In the genomic region with DNA sequence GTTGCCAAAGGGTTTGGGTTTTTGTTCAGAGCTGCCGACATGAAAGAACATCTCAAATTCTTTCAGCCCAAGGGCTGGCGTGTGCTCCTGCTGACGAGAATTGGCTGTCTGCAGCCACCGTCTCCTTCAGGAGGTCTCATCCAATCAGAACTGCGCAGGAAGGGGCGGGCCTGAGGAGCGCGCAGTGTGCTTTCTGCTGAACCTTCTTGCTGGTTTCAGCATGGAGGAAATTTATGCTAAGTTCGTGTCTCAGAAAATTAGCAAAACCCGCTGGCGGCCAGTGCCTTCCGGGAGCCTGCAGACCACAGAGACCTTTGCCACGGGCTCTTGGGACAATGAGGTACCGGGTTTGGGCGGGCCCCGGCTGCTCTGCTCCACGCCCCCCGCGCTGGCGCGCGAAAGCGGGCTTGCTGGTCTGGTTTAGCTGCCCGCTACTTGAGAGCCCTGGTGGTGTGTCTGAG, we compare ENCODE assay signal across 7 mouse cellular contexts. TPM values are rescaled to one million over a fixed set of nuclear protein-coding genes. Genes with fewer than 3 reads are reported as not detected.
DNase-seq lines count a peak whose midpoint lies in the region; ATAC-seq lines count a peak whose summit lies in the region.

A gene (plus strand): TSS at position 162 of the 461 bp plus-strand sequence.

- peak within 1 kb of the TSS; percentile 77 for H3K27ac ChIP-seq in intestine, embryonic 15.5 days
- peak within 1 kb of the TSS; percentile 85 for H3K27ac ChIP-seq in midbrain, embryonic 10.5 days (replicated peaks)

- intact Hi-C loops in gastrocnemius, postnatal 14 days (cut with DNase I; ENCODE audit: low total_unique reads), result no loop called here
- intact Hi-C loops in left cerebral cortex, postnatal 25 days (cut with DNase I), result no loop called here

- WGBS in intestine, embryonic 15.5 days, result under 1% methylated on average over 24 of the region's 24 CpGs
- under 1% methylated on average over 24 of the region's 24 CpGs for WGBS in midbrain, embryonic 10.5 days

- H3K9ac ChIP-seq in intestine, embryonic 15.5 days, result peak within 1 kb of the TSS; percentile 64

- DNase-seq in adrenal gland, adult (ENCODE audit: inconsistent age in 2 of 2, low spot score in 1 of 2), result peak; percentile 91 to 97
- DNase-seq in embryo, embryonic 10.5 days (ENCODE audit: low spot score), result peak; percentile 95
- DNase-seq in gastrocnemius, postnatal 14 days, result peak; percentile 89
- DNase-seq in left cerebral cortex, postnatal 25 days (ENCODE audit: low spot score in 2 of 2), result peak; percentile 92 to 94
- peak; percentile 90 for DNase-seq in midbrain, embryonic 10.5 days (ENCODE audit: low spot score)
- peak; percentile 88 for DNase-seq in right cerebral cortex, postnatal 4 days

- ATAC-seq in intestine, embryonic 15.5 days, result peak; percentile 83

- peak within 1 kb of the TSS; percentile 75 for H3K4me2 ChIP-seq in intestine, embryonic 15.5 days (replicated peaks)

- peak within 1 kb of the TSS; percentile 84 for H3K4me3 ChIP-seq in intestine, embryonic 15.5 days (replicated peaks)
- peak within 1 kb of the TSS; percentile 89 for H3K4me3 ChIP-seq in midbrain, embryonic 10.5 days

- peaks cover 9% of the 10 kb centered on the region for H3K4me1 ChIP-seq in intestine, embryonic 15.5 days (replicated peaks)
- peaks cover 18% of the 10 kb centered on the region for H3K4me1 ChIP-seq in midbrain, embryonic 10.5 days

- H3K9me3 ChIP-seq in intestine, embryonic 15.5 days, result no peaks in the 10 kb centered on the region
- H3K9me3 ChIP-seq in midbrain, embryonic 10.5 days (replicated peaks), result no peaks in the 10 kb centered on the region

- no peaks in the 10 kb centered on the region for H3K27me3 ChIP-seq in intestine, embryonic 15.5 days (replicated peaks)
- H3K27me3 ChIP-seq in midbrain, embryonic 10.5 days (ENCODE audit: low read depth, poor library complexity, severe bottlenecking), result no peaks in the 10 kb centered on the region

- peaks cover 8% of the 10 kb centered on the region; the same call in 1 of the 2 replicates for H3K36me3 ChIP-seq in intestine, embryonic 15.5 days
- peaks cover 30% of the 10 kb centered on the region for H3K36me3 ChIP-seq in midbrain, embryonic 10.5 days

RNA-seq across cellular contexts. Expression of the gene that starts here (rescaled TPM):
- total RNA-seq in gastrocnemius, postnatal 14 days (2021), result 1 to 10 TPM; 4.7 to 5.8 TPM
- polyA plus RNA-seq in intestine, embryonic 15.5 days (2015; fragmentation: Nextera tagmentation; extraction: Ambion mirVana), result 48.9 and 51.2 TPM in 2 replicates
- 1 to 10 TPM; 4.1 to 4.2 TPM for total RNA-seq in left cerebral cortex, postnatal 25 days (2021)
- polyA plus RNA-seq in midbrain, embryonic 10.5 days (2016; fragmentation: Nextera tagmentation; extraction: Ambion mirVana), result 74.9 and 90.2 TPM in 2 replicates

Comparison
In these comparisons a context has a peak if more than half of its experiments do, and no peak if none do; other contexts are left out.
1. Peak in every context shown above with its lines: DNase-seq, ATAC-seq, H3K4me3 ChIP-seq and H3K27ac ChIP-seq.